Mouse (Mus musculus) spleen, adult 18-20 months (tissue): ENCODE results near the gene Cntd1.
"Not testable (repeated sequence)": the region's sequence is repeated elsewhere in the genome, so short reads cannot be mapped to it uniquely, and the experiment has no call there.

Experiments used
- DNase-seq, 2 experiments: peaks; one replicate each; pipeline ENCODE4 v3.0.0; 2022; ENCODE audit warnings: mixed read lengths in 2 of 2

Cntd1 gene

DNA sequence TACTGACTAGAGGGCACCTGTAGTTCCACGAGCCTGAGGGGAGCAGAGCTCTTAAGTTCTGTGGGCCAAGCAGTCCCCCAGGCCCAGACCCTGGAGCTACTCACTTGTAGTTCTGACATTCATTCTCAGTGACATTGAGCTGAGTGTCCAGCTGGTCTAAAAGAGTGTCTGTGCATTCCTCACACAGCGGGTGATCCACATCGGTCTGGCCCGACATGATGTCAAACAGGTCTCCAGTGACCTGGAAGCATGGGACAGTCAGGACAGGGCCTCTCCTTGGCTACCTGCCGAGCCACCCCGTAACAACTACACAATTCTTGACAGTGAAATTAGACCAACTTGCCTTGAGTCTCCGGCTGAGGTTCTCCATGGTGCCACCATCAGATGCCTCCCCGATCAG, 16.4 kb downstream of the Cntd1 start:
- no peak for DNase-seq

DNA sequence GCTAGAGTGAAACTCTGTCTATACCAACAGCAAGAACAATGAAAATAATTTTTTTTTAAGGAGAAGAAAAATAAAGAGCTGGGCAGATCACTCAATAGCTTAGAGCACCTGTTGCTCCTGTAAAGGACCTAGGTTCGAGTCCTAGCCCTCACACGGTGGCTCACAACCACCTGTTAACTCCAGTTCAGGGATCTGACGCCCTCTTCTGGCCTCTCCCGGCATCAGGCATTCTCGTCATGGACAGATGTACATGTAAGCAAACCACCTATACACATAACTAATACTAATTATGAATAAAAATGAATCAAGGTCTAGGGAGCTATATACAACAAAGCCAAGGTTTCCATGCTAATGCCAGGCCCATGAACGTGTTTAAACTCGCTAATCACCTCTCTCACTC, 22.1 kb downstream of the Cntd1 start:
- no peak for DNase-seq

DNA sequence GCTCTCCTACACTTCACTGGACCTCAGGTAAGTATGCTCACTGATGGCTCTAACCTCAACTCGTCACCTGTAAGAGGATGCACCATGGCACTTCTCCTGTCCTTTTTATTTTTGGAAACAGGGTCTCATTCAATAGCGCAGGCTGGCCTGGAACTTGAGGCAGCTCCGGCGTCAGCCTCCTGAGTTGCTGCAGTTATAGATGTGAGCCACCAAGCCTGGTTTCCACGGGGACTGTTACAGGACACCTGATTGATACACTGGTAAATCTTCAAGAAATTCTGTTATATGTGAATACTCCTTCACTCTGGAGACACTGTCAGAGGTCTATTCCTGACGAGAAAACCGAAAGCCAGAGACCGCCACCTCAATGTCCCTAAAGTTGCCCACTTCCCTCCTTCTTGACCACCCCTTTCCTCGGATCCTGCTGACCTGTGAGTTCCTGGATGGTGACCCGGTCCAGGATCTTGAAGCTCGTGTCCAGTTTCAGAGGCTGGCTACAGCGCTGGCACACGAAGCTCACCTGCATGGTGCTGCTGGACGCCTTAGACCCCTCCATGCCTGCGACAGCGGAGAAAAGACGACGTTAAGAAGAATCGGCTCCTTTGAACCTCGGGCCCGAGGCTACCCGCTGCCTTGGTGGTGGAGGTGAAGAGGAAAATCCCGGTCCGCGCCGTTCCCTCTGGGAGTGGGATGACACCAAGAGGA, 22.6 kb downstream of the Cntd1 start:
- DNase-seq: no peak

DNA sequence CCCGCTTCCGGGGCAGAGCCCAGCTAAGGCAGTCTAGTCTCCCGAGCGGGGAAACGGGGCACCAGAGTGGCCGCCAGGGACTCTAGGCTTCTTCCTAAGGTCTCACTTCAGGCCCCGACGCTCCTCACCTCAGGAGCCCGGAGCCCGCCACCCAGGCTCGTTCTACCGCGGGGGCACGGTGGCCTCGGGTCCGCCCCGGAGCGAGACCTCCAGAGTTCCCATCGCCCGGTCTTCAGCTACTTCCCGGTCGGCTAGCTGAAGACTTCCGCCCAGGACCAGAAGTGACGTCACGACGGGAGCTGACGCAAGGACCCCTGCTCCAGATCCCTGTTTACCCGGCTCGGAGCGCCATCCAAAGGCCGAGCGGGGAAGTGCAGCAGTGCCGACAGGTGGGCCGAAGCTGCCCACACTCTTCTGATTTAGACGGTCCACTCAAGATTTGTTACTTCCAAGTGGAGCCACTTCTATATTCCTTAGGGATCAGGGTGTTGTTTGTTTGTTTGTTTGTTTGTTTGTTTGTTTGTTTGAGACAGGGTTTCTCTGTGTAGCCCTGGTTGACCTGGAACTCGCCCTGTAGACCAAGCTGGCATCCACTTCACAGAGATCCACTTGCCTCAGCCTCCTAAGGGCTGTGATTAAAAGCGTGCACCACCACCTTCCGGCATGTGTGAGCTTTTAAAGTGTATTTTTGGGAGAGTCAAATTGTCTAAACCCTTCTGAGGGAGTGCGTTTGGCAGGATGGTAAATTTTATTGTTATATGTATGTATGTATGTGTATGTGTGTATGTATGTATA, 23.4 kb downstream of the Cntd1 start, which contains the start of gene Becn1:
TSS of gene Becn1 (minus strand) at position 283 of the 795 bp plus-strand sequence.
- DNase-seq: peak; percentile 79 to 89

DNA sequence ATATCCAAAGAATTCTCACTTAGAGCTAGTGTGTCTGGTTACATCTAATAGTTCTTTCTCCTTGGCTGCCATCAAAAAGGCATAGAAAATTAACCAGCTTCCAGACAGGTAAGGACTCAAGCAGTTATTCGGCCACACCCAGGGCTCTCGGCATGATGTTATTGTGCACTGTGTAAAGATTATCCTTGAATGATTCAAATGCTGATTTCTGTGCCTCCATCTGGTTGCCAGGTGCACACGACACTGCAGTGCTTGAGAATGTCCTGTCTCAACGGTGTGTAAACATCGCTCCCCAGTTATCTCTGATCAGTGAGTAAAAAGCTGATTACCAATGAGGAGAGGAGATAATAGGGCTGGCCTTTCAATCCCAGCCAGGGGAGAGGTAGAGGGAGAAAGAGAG, 28.9 kb downstream of the Cntd1 start:
- no peak for DNase-seq

DNA sequence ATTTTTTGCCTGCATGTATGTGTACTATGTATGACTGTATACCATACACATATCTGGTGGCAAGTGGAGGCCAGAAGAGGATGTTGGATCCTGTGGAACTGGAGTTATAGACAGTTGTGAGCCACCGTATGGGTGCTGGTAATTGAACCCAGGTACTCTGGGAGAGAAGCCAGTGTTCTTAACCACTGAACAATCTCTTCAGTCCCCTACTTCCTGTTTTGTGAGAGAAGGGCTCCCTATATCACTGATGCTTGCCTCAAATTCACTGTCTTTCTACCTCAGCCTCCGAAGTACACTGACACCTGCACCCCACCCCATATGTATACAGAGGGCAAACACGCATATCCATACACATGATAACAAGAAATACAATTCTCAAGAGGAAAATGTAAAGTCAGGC, 32.3 kb downstream of the Cntd1 start:
- DNase-seq: no peak

DNA sequence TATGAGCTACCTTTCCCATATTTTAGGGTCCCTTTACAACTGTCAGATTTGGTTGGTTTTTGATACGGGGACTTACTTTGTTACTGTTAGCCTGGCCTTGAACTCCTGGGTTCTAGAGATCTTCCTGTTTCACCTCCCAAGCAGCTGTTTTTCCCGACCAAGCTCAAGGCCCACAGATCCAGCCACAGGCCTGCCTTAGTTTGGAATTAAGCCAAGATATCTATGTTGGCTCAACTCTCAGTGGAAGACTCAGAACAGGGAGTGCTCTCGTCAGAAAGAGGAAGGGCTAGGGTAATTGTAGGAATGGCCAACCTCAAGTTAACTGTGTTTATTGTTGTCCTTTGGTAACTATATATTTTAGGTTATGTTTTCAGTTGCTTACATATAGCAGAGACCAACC, 33.3 kb downstream of the Cntd1 start:
- DNase-seq: no peak

DNA sequence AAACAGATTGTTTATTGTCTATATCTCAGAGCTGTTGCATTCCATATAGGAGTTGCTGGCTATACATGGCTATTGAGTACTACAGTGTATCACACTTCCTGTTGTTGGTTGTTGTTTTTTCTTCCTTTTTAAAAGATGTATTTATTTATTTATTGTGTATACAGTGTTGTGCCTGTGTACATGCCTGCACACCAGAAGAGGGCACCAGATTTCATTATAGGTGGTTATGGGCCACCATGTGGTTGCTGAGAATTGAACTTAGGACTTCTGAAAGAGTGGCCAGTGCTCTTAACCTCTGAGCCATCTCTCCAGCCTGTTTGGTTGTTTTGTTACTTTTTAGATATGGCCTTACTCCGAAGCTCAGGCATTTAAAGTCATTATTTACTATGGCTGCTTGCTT, 35.8 kb downstream of the Cntd1 start:
- no peak for DNase-seq

DNA sequence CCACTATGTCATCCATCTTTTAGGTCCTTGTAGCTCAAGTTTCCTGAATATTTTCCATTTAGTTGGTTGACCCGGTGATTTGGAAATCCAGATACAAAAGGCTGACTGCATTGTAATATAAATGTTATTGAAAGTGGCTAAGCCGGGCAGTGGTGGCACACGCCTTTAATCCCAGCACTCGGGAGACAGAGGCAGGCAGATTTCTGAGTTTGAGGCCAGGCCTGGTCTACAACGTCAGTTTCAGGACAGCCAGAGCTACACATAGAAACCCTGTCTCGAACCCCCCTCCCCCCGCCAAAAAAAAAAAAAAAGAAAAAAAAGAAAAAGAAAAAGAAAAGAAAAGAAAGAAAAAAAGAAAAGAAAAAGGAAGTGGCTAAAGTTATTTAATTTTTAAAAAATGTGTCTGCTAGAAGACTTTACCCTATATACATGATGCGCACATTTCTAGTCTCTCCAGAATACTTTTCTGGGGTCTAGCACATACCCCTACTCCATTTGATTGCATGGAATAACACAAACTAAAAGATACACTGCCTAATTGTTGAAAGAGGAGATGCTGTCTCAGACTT, 36.4 kb downstream of the Cntd1 start:
- no peak for DNase-seq

DNA sequence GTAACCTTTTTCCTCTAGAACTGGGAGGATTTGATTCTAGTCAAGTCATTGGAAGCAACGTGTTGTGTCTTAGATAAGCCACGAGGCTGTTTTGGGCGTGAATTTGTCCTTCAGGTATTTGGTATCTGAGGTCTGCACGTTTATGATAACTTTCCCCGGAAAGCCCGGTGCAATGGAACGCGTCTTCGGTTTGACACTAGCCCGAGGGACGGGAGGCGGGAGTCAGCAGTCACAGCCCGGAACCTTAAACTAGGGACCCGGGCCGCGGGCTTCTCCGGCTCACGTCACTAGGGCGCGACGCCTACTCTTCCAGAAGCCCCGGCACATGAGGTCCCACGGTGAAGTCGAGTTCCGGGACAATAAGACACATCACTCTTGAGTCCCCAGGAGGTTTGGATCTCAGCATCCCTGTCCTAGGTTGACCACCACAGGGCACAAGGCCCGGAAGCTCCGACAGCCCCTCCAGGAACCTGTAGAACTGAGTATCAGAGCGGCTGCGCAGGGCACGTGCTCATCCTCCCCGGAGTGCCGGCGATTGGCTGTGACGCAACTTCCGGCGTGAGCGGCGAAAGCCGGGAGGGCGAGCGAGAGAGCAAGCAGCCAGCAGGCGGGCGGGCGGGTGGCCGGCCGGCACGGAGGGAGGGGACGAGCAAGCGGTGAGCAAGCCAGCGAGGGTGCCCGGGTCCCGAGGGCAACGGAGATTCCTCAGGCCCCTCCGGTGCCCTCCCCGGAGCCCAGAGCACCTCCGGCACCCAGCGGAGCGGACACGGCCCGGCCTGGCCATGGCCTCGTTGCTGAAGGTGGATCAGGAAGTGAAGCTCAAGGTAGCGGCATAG, 37.1 kb downstream of the Cntd1 start, which contains the start of gene Psme3:
TSS of gene Psme3 (plus strand) at position 549 of the 836 bp plus-strand sequence.
- DNase-seq: peak; percentile 86 to 91

DNA sequence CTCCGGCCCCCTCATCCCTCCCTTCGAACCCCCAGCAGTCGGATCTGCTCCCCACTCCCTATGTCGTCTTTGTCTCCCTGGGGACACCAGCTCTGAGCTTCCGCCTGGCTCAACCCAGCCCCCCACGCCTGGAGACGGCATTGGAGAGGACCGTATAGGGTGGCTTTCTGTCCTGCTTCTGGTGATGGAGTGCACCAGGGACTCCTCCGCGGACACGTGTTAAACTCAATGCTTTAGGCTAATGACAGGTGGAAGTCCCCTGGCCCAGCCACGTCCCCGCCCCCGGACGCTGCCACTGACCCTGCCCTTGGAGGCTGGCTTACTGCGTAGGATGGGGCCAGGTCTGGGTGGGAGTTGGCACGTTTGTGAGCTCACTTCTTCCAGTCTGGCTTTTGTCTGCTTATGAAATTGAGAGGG, 37.7 kb downstream of the Cntd1 start:
- peak in 1 of 2 experiments; percentile 21 for DNase-seq

DNA sequence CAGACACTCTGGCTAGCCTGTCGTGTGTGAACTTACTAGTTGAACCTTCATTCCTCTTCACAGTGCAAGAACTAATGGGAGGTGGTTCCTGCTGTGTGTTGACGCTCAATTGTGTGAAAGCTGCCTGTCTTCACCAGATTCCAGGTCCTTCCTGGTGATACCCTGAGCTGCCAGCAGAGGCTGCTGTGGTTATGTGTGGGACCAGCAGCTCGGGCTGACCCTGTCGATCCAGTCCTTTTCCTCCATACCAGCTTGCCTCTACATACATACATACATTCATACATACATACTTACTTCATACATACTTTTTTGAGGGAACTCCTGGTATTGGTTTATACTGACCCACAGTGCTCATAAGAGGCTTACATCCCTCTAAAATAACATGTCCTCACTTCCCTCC, 44.8 kb downstream of the Cntd1 start:
- DNase-seq: peak in 1 of 2 experiments; percentile 47

DNA sequence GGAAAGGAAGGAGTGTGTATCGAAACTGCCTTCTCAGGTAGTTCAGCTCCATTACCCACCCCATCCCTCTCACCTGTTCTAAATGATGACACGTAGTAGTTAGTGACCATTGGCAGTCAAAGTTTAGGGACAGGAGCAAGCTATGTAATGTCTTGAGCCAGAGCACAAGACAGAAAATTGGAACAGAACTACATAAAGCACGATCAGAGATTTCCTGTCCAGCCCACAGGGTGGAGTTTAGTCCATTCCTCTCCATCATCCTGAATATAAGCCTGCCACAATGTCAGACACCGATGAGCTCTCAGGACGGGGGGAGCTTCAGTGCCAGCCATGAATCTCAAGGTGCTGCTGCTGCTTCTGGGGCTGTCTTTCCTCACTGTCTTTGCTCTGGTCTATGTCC, 46.0 kb downstream of the Cntd1 start, which contains the start of gene Aoc2:
TSS of gene Aoc2 (plus strand) at position 301 of the 400 bp plus-strand sequence.
- DNase-seq: no peak

DNA sequence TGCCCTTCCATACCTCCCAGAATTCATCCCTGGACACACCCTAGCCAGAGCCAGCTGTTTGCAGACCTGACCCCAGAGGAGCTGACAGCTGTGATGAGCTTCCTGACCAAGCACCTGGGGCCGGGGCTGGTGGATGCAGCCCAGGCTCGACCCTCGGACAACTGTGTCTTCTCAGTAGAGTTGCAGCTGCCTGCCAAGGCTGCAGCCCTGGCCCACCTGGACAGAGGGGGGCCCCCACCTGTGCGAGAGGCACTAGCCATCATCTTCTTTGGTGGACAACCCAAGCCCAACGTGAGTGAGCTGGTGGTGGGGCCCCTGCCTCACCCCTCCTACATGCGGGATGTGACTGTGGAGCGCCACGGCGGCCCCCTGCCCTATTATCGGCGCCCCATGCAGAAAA, 46.4 kb downstream of the Cntd1 start:
- DNase-seq: not testable (repeated sequence)

DNA sequence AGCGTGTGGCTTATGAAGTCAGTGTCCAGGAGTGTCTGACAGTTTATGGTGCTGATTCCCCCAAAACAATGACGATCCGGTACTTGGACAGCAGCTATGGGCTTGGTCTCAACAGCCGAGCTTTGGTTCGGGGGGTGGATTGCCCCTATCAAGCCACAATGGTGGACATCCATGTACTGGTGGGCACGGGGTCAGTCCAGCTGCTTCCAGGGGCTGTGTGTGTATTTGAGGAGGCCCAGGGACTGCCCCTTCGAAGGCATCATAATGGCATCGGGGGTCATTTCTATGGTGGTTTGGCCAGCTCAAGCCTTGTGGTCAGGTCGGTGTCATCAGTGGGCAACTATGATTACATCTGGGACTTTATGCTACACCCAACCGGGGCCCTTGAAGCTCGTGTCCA, 47.3 kb downstream of the Cntd1 start:
- DNase-seq: no peak

DNA sequence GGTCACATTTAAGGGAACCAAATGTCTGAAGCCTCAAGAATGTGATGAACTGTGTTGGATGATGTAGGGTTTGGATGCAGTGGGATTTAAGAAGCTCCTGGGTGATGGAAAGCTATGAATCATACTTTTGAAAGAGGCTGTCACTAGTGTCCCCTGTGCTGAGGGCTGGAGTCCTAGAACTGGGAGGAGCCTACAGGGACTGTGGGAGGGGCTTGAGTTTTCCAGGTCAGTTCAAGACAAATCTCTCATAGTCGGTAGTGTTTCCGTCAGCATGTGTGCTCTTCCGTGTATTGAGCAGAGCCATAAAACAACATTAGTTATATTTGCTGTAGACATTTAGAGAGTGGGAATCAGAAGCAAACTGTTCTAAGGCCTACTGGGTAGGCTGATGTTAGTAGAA, 48.5 kb downstream of the Cntd1 start:
- no peak for DNase-seq

DNA sequence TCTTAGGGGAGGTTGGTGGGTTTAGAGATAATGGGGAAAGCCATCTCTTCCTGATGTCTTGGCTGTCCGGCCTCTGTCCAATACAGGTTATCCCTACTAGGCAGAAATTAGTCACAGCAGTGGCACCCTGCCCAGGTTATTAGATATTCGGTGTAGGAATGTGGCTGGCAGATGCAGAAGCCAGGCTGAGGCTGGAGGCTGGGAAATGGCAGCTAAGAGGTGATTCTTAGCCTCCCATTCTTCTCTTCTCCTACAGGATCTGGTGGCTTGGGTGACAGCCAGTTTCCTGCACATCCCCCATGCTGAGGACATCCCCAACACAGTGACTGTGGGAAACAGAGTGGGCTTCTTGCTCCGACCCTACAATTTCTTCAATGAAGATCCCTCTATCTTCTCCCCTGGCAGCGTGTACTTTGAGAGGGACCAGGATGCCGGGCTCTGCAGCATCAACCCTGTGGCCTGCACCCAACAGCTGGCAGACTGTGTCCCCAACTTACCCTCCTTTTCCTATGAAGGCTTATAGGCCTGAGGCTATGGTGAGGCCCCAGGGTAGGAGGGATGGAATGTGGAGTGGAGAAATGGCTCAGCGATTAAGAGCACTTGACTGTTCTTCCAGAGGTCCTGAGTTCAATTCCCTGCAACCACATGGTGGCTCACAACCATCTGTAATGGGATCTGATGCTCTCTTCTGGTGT, 50.3 kb downstream of the Cntd1 start:
- no peak for DNase-seq

DNA sequence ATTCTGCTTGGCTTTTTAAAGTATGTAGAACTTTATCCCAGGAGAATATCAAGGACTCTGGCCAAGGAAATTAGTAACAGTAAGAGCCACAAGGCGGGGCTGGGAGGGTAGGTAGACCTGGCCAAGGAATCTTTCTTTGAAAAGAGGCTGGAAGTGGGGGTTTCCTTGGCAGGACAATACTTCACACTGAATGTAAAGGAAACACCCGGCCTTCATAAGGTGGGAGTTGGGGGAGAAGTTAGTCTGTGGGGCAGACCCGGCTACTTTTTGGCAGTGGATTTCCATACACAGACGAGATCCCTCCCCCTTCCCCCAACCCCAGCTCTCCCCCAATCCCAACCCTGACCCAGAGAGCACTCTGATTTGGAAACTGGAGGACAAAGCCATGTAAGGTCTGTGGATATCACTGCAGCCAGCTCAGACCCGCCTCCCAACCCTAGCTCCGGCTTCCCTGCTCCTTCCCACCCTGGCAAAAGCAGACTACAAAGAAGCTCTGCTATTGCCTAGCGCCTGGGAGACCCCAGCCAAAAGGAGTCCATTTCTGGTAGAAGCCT, 51.6 kb downstream of the Cntd1 start, which contains the start of gene Aoc3:
TSS of gene Aoc3 (plus strand) at position 235 of the 554 bp plus-strand sequence.
- no peak for DNase-seq

DNA sequence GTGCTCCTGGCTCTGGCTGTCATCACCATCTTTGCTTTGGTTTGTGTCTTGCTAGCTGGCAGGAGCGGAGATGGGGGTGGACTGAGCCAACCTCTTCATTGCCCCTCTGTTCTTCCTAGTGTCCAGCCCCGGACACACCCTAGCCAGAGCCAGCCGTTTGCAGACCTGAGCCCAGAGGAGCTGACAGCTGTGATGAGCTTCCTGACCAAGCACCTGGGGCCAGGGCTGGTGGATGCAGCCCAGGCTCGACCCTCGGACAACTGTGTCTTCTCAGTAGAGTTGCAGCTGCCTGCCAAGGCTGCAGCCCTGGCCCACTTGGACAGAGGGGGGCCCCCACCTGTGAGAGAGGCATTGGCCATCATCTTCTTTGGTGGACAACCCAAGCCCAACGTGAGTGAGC, 52.1 kb downstream of the Cntd1 start:
- DNase-seq: not testable (repeated sequence)

DNA sequence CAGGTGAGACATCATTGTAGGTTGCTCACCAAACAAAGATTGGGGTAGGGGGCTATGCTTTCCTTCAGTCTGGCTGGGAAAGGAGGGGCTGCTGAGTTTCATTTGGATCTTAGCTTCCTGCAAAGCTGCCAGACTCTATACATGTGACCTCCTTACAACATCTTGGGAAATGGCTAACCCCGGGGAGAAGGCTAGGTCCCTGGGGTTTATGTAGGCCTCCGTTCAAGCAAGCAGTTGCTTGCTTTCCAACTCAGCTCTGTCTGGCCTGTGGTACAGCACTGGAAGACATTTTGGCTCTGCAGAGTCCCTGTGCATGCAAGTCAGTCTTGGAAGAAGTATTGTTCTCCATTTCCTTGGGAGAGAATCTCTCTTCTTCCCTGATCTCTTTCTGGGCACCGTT, 53.7 kb downstream of the Cntd1 start:
- DNase-seq: no peak

DNA sequence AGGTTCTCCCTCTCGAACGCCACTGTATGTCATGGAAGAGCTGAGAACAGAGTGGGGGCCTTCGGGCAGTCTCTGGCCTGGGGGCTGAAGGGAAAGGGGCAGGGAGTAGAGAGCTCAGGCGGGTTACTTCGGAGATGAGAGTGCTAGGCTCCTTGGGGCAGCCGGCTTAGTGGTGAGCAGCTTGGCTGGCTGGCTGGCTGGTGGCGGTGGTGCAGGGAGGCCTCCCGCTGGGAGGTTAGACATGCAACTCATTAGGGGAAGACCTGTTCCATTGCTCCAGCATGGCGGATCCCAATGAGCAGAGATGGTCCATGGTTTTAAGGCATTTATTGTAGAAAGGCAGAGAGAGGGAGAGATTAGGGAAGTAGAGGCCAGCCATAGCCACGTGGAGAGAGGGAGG, 55.2 kb downstream of the Cntd1 start:
- DNase-seq: no peak

DNA sequence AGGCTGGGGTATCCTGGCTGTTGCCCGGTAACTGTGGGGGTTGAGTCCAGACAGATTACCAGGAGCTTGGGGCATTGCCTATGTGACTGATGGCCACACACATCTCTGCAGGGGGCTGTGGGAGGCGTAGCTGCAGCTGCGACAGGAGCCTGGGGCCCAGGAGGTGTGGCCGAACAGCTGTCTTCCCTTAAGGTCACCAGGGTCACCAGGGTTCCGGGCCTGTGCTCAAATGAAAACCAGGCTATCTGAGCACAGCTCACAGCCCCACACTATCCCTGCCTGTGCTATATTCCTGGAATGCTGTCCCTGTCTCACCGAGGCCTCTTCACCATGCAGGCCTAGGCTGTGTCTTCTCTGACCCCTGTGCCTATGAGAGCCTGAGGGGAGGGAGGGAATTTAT, 55.7 kb downstream of the Cntd1 start:
- DNase-seq: no peak
